Mouse (Mus musculus): ENCODE measurements at regions not wholly inside any gene's neighbourhood (a gene's known extent, or its start where the extent isn't known, plus 50 kb on each side); places are given as distances from the start of the nearest gene placed in this dataset.

GRCm38 (mm10) chr11:17461701-17462100 lies 204.3 kb downstream of the C1d start:
- no peak for DNase-seq (ENCODE audit: low spot score in 2 of 2)

GRCm38 (mm10) chr11:17464875-17465274 lies 207.5 kb downstream of the C1d start:
- DNase-seq (ENCODE audit: low spot score in 2 of 2): no peak

- DNase-seq (ENCODE audit: low spot score in 2 of 2): no peak
These were observed 211.2 kb downstream of the C1d start for GRCm38 (mm10) chr11:17468431-17469165.

- DNase-seq (ENCODE audit: low spot score in 2 of 2): no peak
These were observed 224.1 kb downstream of the C1d start for GRCm38 (mm10) chr11:17481436-17481996.

GRCm38 (mm10) chr11:17483849-17484441 lies 226.6 kb downstream of the C1d start:
- no peak for DNase-seq (ENCODE audit: low spot score in 2 of 2)

- DNase-seq (ENCODE audit: low spot score in 2 of 2): no peak
These were observed 244.0 kb downstream of the C1d start for GRCm38 (mm10) chr11:17501120-17502043.

- no peak for DNase-seq (ENCODE audit: low spot score in 2 of 2)
These were observed 244.7 kb downstream of the C1d start for GRCm38 (mm10) chr11:17502052-17502451.

GRCm38 (mm10) chr11:17522220-17522919 lies 265.0 kb downstream of the C1d start:
- DNase-seq (ENCODE audit: low spot score in 2 of 2): no peak

GRCm38 (mm10) chr11:17523329-17523728 lies 265.9 kb downstream of the C1d start:
- no peak for DNase-seq (ENCODE audit: low spot score in 2 of 2)

- DNase-seq (ENCODE audit: low spot score in 2 of 2): no peak
These were observed 267.8 kb downstream of the C1d start for GRCm38 (mm10) chr11:17524985-17525775.

- DNase-seq (ENCODE audit: low spot score in 2 of 2): no peak
These were observed 269.1 kb downstream of the C1d start for GRCm38 (mm10) chr11:17526476-17526875.

GRCm38 (mm10) chr11:17528609-17529008 lies 271.2 kb downstream of the C1d start:
- DNase-seq (ENCODE audit: low spot score in 2 of 2): no peak

GRCm38 (mm10) chr11:17533706-17534105 lies 276.3 kb downstream of the C1d start:
- no peak for DNase-seq (ENCODE audit: low spot score in 2 of 2)

GRCm38 (mm10) chr11:17546286-17546685 lies 288.9 kb downstream of the C1d start:
- DNase-seq (ENCODE audit: low spot score in 2 of 2): no peak

GRCm38 (mm10) chr11:17549148-17549547 lies 291.8 kb downstream of the C1d start:
- DNase-seq (ENCODE audit: low spot score in 2 of 2): no peak

- no peak for DNase-seq (ENCODE audit: low spot score in 2 of 2)
These were observed 297.9 kb downstream of the C1d start for GRCm38 (mm10) chr11:17555276-17555675.

GRCm38 (mm10) chr11:17591780-17592487 lies 334.6 kb downstream of the C1d start:
- DNase-seq (ENCODE audit: low spot score in 2 of 2): no peak

- no peak for DNase-seq (ENCODE audit: low spot score in 2 of 2)
These were observed 346.5 kb downstream of the C1d start for GRCm38 (mm10) chr11:17603726-17604493.

All from adrenal gland, adult 18-20 months (tissue).